In the genomic region with DNA sequence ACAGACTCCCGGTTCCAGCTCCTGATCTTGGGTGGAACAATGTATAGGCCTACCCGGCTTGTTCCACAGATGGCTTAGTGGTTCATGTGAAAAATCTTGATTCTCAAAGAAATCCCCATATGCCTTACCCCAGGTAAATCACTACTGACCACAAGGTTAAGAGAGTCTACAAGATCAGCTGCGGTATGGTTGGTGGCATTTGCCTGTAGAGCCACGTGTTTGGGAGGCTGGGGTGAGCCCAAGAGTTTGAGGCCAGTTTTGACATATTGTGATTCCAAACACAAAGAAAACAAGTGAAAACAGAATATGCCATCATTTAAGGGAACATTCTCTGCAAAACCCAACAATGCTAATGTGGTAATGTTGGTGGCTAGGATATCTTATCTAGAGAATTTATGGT, we compare ENCODE assay signal across 17 mouse cellular contexts.
"Had no signal": no experiment of that assay in that cellular context is flagged by ENCODE, and none has a peak within 500 bp of the region (broad histone marks: within the 10 kb centered on the region; RNA-seq: fewer than 3 reads in every experiment).

No protein-coding gene starts in this region.

- H3K27ac ChIP-seq: neural tube, embryonic 12.5 days; neural tube, embryonic 13.5 days; neural tube, embryonic 15.5 days; stomach, embryonic 15.5 days; stomach, postnatal 0 days had no signal

- H3K4me3 ChIP-seq: neural tube, embryonic 12.5 days; neural tube, embryonic 13.5 days; neural tube, embryonic 15.5 days; stomach, embryonic 15.5 days had no signal

- H3K27me3 ChIP-seq: neural tube, embryonic 12.5 days; neural tube, embryonic 13.5 days; neural tube, embryonic 15.5 days; stomach, embryonic 15.5 days had no signal

- H3K9me3 ChIP-seq: neural tube, embryonic 12.5 days; neural tube, embryonic 13.5 days; neural tube, embryonic 15.5 days; stomach, embryonic 15.5 days had no signal

- DNase-seq: retina, postnatal 1 day; right cerebral cortex, adult 18-20 months; right cerebral cortex, postnatal 14 days; right cerebral cortex, postnatal 25 days; right cerebral cortex, postnatal 4 days; spleen, adult 18-20 months; thymus, adult 18-20 months; thymus, adult 2 months; thymus, postnatal 14 days; thymus, postnatal 25 days; thymus, postnatal 36 days; thymus, postnatal 4 days had no signal

- H3K4me2 ChIP-seq: neural tube, embryonic 12.5 days; neural tube, embryonic 13.5 days; neural tube, embryonic 15.5 days; stomach, embryonic 15.5 days had no signal

- H3K4me1 ChIP-seq: stomach, embryonic 15.5 days had no signal

- H3K9ac ChIP-seq: neural tube, embryonic 12.5 days; neural tube, embryonic 13.5 days; neural tube, embryonic 15.5 days; stomach, embryonic 15.5 days had no signal
